Mouse (Mus musculus): ENCODE data around the gene Rassf1. TPM values are rescaled to one million over a fixed set of nuclear protein-coding genes. Genes with fewer than 3 reads are reported as not detected.

The Rassf1 gene
- polyA plus RNA-seq, 1 experiment from 2014 or later, result 45.4 TPM

- Histone ChIP-seq H3K4me1 (replicated peaks; ENCODE audit: control insufficient read depth, insufficient read depth, low read length) (peaks cover 3% of the 10 kb centered on the region), H3K4me3 (replicated peaks; ENCODE audit: low read length) (no peak overlapping the region), H3K36me3 (ENCODE audit: control insufficient read depth, insufficient read depth) (peaks cover 5% of the 10 kb centered on the region), H3K9me3 (ENCODE audit: control insufficient read depth, low read length) (no peaks in the 10 kb centered on the region), H3K27me3 (replicated peaks; ENCODE audit: control insufficient read depth, insufficient read depth, low read length) (no peaks in the 10 kb centered on the region), H3K27ac (ENCODE audit: low read length) (0 out of 2 replicates have a peak overlapping the region, but pooled peaks have one; percentile 13), H3K9ac (replicated peaks; ENCODE audit: low read depth, low read length) (no peak overlapping the region), H3K4me2 (ENCODE audit: low read length) (no peak overlapping the region)
- ATAC-seq, result peak; percentile 34; the same call in 1 of the 2 replicates
- WGBS, result 76% methylated on average over 11 of the region's 11 CpGs
These were observed 42.0 kb downstream of the Rassf1 start for GRCm38 (mm10) chr9:107593101-107593976.

- no peak overlapping the region for H3K4me3 ChIP-seq (replicated peaks; ENCODE audit: low read length)
- no peak overlapping the region for H3K4me2 ChIP-seq (ENCODE audit: low read length)
- H3K27me3 ChIP-seq (replicated peaks; ENCODE audit: control insufficient read depth, insufficient read depth, low read length), result no peaks in the 10 kb centered on the region
- no peaks in the 10 kb centered on the region for H3K4me1 ChIP-seq (replicated peaks; ENCODE audit: control insufficient read depth, insufficient read depth, low read length)
- H3K27ac ChIP-seq (ENCODE audit: low read length), result no peak overlapping the region
- H3K36me3 ChIP-seq (ENCODE audit: control insufficient read depth, insufficient read depth), result peaks cover 5% of the 10 kb centered on the region
- WGBS, result 75% methylated on average over 8 of the region's 8 CpGs
- no peak overlapping the region for H3K9ac ChIP-seq (replicated peaks; ENCODE audit: low read depth, low read length)
- ATAC-seq, result no peak
- no peaks in the 10 kb centered on the region for H3K9me3 ChIP-seq (ENCODE audit: control insufficient read depth, low read length)
These were observed 43.1 kb downstream of the Rassf1 start for GRCm38 (mm10) chr9:107594281-107595062.

GRCm38 (mm10) chr9:107596619-107597569 lies 45.5 kb downstream of the Rassf1 start:
- ATAC-seq, result no peak
- WGBS, result 86% methylated on average over 11 of the region's 11 CpGs

GRCm38 (mm10) chr9:107598385-107598784 lies 47.0 kb downstream of the Rassf1 start:
- no peak for ATAC-seq
- Histone ChIP-seq H3K36me3 (ENCODE audit: control insufficient read depth, insufficient read depth) (no peaks in the 10 kb centered on the region), H3K4me2 (ENCODE audit: low read length) (no peak overlapping the region), H3K4me3 (replicated peaks; ENCODE audit: low read length) (no peak overlapping the region), H3K9me3 (ENCODE audit: control insufficient read depth, low read length) (no peaks in the 10 kb centered on the region), H3K9ac (replicated peaks; ENCODE audit: low read depth, low read length) (no peak overlapping the region), H3K27ac (ENCODE audit: low read length) (no peak overlapping the region), H3K4me1 (replicated peaks; ENCODE audit: control insufficient read depth, insufficient read depth, low read length) (peaks cover 4% of the 10 kb centered on the region), H3K27me3 (replicated peaks; ENCODE audit: control insufficient read depth, insufficient read depth, low read length) (no peaks in the 10 kb centered on the region)
- 82% methylated on average over 5 of the region's 5 CpGs for WGBS

More at GRCm38 (mm10) chr9:107596619-107597569, 45.5 kb downstream of the Rassf1 start:
- Histone ChIP-seq H3K4me1 (replicated peaks; ENCODE audit: control insufficient read depth, insufficient read depth, low read length) (no peaks in the 10 kb centered on the region), H3K27ac (ENCODE audit: low read length) (no peak overlapping the region), H3K27me3 (replicated peaks; ENCODE audit: control insufficient read depth, insufficient read depth, low read length) (no peaks in the 10 kb centered on the region), H3K36me3 (ENCODE audit: control insufficient read depth, insufficient read depth) (peaks cover 4% of the 10 kb centered on the region), H3K9me3 (ENCODE audit: control insufficient read depth, low read length) (no peaks in the 10 kb centered on the region), H3K4me3 (replicated peaks; ENCODE audit: low read length) (no peak overlapping the region), H3K4me2 (ENCODE audit: low read length) (no peak overlapping the region), H3K9ac (replicated peaks; ENCODE audit: low read depth, low read length) (no peak overlapping the region)

- Histone ChIP-seq H3K9ac (replicated peaks; ENCODE audit: low read depth, low read length) (no peak overlapping the region; the same call in 1 of the 2 replicates), H3K36me3 (ENCODE audit: control insufficient read depth, insufficient read depth) (no peaks in the 10 kb centered on the region), H3K9me3 (ENCODE audit: control insufficient read depth, low read length) (no peaks in the 10 kb centered on the region), H3K4me1 (replicated peaks; ENCODE audit: control insufficient read depth, insufficient read depth, low read length) (peaks cover 4% of the 10 kb centered on the region), H3K4me2 (ENCODE audit: low read length) (no peak overlapping the region), H3K4me3 (replicated peaks; ENCODE audit: low read length) (no peak overlapping the region), H3K27me3 (replicated peaks; ENCODE audit: control insufficient read depth, insufficient read depth, low read length) (no peaks in the 10 kb centered on the region), H3K27ac (ENCODE audit: low read length) (no peak overlapping the region)
- WGBS, result 93% methylated on average over 9 of the region's 9 CpGs
- no peak for ATAC-seq
These were observed 48.1 kb downstream of the Rassf1 start for GRCm38 (mm10) chr9:107599433-107599832.

- no peak for ATAC-seq
- 77% methylated on average over 14 of the region's 14 CpGs for WGBS
These were observed 48.5 kb downstream of the Rassf1 start for GRCm38 (mm10) chr9:107599842-107600241.

GRCm38 (mm10) chr9:107600745-107601144 lies 49.4 kb downstream of the Rassf1 start:
- Histone ChIP-seq H3K4me2 (ENCODE audit: low read length) (no peak overlapping the region), H3K4me1 (replicated peaks; ENCODE audit: control insufficient read depth, insufficient read depth, low read length) (peaks cover 9% of the 10 kb centered on the region), H3K36me3 (ENCODE audit: control insufficient read depth, insufficient read depth) (no peaks in the 10 kb centered on the region), H3K4me3 (replicated peaks; ENCODE audit: low read length) (no peak overlapping the region), H3K9me3 (ENCODE audit: control insufficient read depth, low read length) (no peaks in the 10 kb centered on the region), H3K9ac (replicated peaks; ENCODE audit: low read depth, low read length) (no peak overlapping the region; the same call in 1 of the 2 replicates), H3K27ac (ENCODE audit: low read length) (no peak overlapping the region), H3K27me3 (replicated peaks; ENCODE audit: control insufficient read depth, insufficient read depth, low read length) (no peaks in the 10 kb centered on the region)
- ATAC-seq, result no peak
- WGBS, result 80% methylated on average over 12 of the region's 12 CpGs

More at GRCm38 (mm10) chr9:107599842-107600241, 48.5 kb downstream of the Rassf1 start:
- no peaks in the 10 kb centered on the region for H3K27me3 ChIP-seq (replicated peaks; ENCODE audit: control insufficient read depth, insufficient read depth, low read length)
- H3K4me3 ChIP-seq (replicated peaks; ENCODE audit: low read length), result no peak overlapping the region
- no peak overlapping the region for H3K4me2 ChIP-seq (ENCODE audit: low read length)
- H3K4me1 ChIP-seq (replicated peaks; ENCODE audit: control insufficient read depth, insufficient read depth, low read length), result peaks cover 7% of the 10 kb centered on the region
- H3K27ac ChIP-seq (ENCODE audit: low read length), result no peak overlapping the region
- H3K36me3 ChIP-seq (ENCODE audit: control insufficient read depth, insufficient read depth), result no peaks in the 10 kb centered on the region
- H3K9me3 ChIP-seq (ENCODE audit: control insufficient read depth, low read length), result no peaks in the 10 kb centered on the region
- peak overlapping the region; percentile 5; the same call in 1 of the 2 replicates for H3K9ac ChIP-seq (replicated peaks; ENCODE audit: low read depth, low read length)

GRCm38 (mm10) chr9:107601275-107601674 lies 49.9 kb downstream of the Rassf1 start:
- H3K9me3 ChIP-seq (ENCODE audit: control insufficient read depth, low read length), result no peaks in the 10 kb centered on the region
- no peak for ATAC-seq
- no peak overlapping the region for H3K9ac ChIP-seq (replicated peaks; ENCODE audit: low read depth, low read length)
- no peaks in the 10 kb centered on the region for H3K36me3 ChIP-seq (ENCODE audit: control insufficient read depth, insufficient read depth)
- H3K4me1 ChIP-seq (replicated peaks; ENCODE audit: control insufficient read depth, insufficient read depth, low read length), result peaks cover 9% of the 10 kb centered on the region
- H3K4me3 ChIP-seq (replicated peaks; ENCODE audit: low read length), result no peak overlapping the region
- WGBS, result 91% methylated on average over 11 of the region's 11 CpGs
- H3K27ac ChIP-seq (ENCODE audit: low read length), result no peak overlapping the region
- H3K27me3 ChIP-seq (replicated peaks; ENCODE audit: control insufficient read depth, insufficient read depth, low read length), result no peaks in the 10 kb centered on the region
- no peak overlapping the region for H3K4me2 ChIP-seq (ENCODE audit: low read length)

All from forebrain, embryonic 16.5 days (tissue).